In the genomic region with DNA sequence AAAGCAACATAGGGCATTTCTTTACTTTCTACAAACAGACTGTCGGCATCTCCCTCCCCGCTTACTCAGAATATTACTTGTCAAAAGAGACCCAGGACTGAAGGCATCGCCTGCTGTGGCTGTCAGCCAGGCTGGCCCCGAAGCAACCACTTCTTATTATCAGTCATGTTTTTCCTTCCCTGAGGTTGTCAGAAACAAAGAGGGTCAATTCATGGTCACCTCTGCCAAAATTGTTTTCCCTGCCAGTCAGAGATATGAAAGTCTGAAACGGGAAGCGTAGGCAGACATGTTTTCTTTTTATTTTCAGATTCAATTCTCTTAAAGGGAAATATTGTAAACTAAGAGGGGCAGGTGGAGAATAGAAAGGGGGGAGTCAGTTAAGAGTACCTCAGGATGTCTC, we compare ENCODE assay signal across 25 mouse cellular contexts.
DNase-seq lines count a peak whose midpoint lies in the region; ATAC-seq and TF ChIP-seq lines count a peak whose summit lies in the region.
"Had no signal": no experiment of that assay in that cellular context is flagged by ENCODE, and none has a peak within 500 bp of the region (broad histone marks: within the 10 kb centered on the region; RNA-seq: fewer than 3 reads in every experiment).

No protein-coding gene starts in this region.

- intact Hi-C loops in heart, postnatal 10 days (cut with DNase I), result no loop called here

- H3K9ac ChIP-seq in lung, embryonic 16.5 days (ENCODE audit: low read length), result no peak overlapping the region
- H3K9ac ChIP-seq in lung, postnatal 0 days (replicated peaks; ENCODE audit: low read depth), result no peak overlapping the region
- H3K9ac ChIP-seq: forebrain, embryonic 15.5 days; kidney, embryonic 15.5 days; limb, embryonic 12.5 days; liver, embryonic 13.5 days; midbrain, embryonic 13.5 days; neural tube, embryonic 15.5 days had no signal

- no peak overlapping the region for H3K4me3 ChIP-seq in heart, embryonic 10.5 days
- H3K4me3 ChIP-seq in lung, embryonic 16.5 days (ENCODE audit: low read length), result no peak overlapping the region
- no peak overlapping the region for H3K4me3 ChIP-seq in lung, postnatal 0 days (ENCODE audit: low read depth, low read length)
- H3K4me3 ChIP-seq: forebrain, embryonic 15.5 days; hindbrain, embryonic 10.5 days; kidney, embryonic 15.5 days; limb, embryonic 12.5 days; liver, embryonic 13.5 days; midbrain, embryonic 13.5 days; neural tube, embryonic 15.5 days had no signal

- no peak overlapping the region for H3K27ac ChIP-seq in heart, embryonic 10.5 days
- H3K27ac ChIP-seq in lung, embryonic 16.5 days (ENCODE audit: low read length), result peak overlapping the region; percentile 49; the same call in 1 of the 2 replicates
- no peak overlapping the region for H3K27ac ChIP-seq in lung, postnatal 0 days (ENCODE audit: low read length)
- H3K27ac ChIP-seq: forebrain, embryonic 15.5 days; hindbrain, embryonic 10.5 days; hindbrain, postnatal 0 days; kidney, embryonic 15.5 days; limb, embryonic 12.5 days; liver, embryonic 13.5 days; midbrain, embryonic 13.5 days; neural tube, embryonic 15.5 days; stomach, postnatal 0 days had no signal

- peak; percentile 54 for DNase-seq in heart, adult 11 months
- no peak for DNase-seq in heart, embryonic 10.5 days (ENCODE audit: low spot score)
- no peak for DNase-seq in lung, postnatal 0 days (ENCODE audit: low spot score)
- DNase-seq in Muller cell, postnatal 12 days (ENCODE audit: inconsistent ontology term), result peak; percentile 26
- DNase-seq in heart, postnatal 10 days, result peak; percentile 21
- no peak for DNase-seq in layer of hippocampus, adult 8-10 months (ENCODE audit: low spot score in 2 of 2)
- DNase-seq in B cell, adult 2 months, result no peak
- DNase-seq: adrenal gland, postnatal 10 days; cerebellum, postnatal 10 days; embryo, embryonic 11 days; gastrocnemius, postnatal 36 days; liver, embryonic 13.5 days; right cerebral cortex, postnatal 4 days had no signal

- no peaks in the 10 kb centered on the region for H3K36me3 ChIP-seq in heart, embryonic 10.5 days
- no peaks in the 10 kb centered on the region for H3K36me3 ChIP-seq in lung, embryonic 16.5 days (ENCODE audit: control insufficient read depth, insufficient read depth, low read length)
- H3K36me3 ChIP-seq in lung, postnatal 0 days (ENCODE audit: insufficient read depth, low read length), result no peaks in the 10 kb centered on the region
- H3K36me3 ChIP-seq: forebrain, embryonic 15.5 days; hindbrain, embryonic 10.5 days; kidney, embryonic 15.5 days; limb, embryonic 12.5 days; liver, embryonic 13.5 days; midbrain, embryonic 13.5 days; neural tube, embryonic 15.5 days had no signal

- H3K27me3 ChIP-seq in heart, embryonic 10.5 days (ENCODE audit: insufficient read depth, poor library complexity, severe bottlenecking), result no peaks in the 10 kb centered on the region
- H3K27me3 ChIP-seq in lung, embryonic 16.5 days (ENCODE audit: control insufficient read depth, insufficient read depth, low read depth, low read length), result no peaks in the 10 kb centered on the region
- no peaks in the 10 kb centered on the region for H3K27me3 ChIP-seq in lung, postnatal 0 days (replicated peaks; ENCODE audit: insufficient read depth, low read length)
- H3K27me3 ChIP-seq: forebrain, embryonic 15.5 days; kidney, embryonic 15.5 days; limb, embryonic 12.5 days; liver, embryonic 13.5 days; midbrain, embryonic 13.5 days; neural tube, embryonic 15.5 days had no signal

- ATAC-seq in lung, embryonic 16.5 days (ENCODE audit: low read depth), result peak; percentile 15; the same call in 1 of the 2 replicates
- no peak for ATAC-seq in lung, postnatal 0 days
- ATAC-seq: activated CD4-positive, CD25-positive, alpha-beta regulatory T cell, adult 4 months; CD4-positive, CD25-positive, alpha-beta regulatory T cell, adult 4 months; forebrain, embryonic 15.5 days; hindbrain, postnatal 0 days; intestine, postnatal 0 days; midbrain, embryonic 13.5 days had no signal

- no peak for TF ChIP-seq EP300 in lung, postnatal 0 days (IDR thresholded peaks at IDR 0.05)

- no peak overlapping the region for H3K4me2 ChIP-seq in lung, embryonic 16.5 days (ENCODE audit: low read depth, low read length)
- no peak overlapping the region for H3K4me2 ChIP-seq in lung, postnatal 0 days (replicated peaks; ENCODE audit: low read depth, low read length)
- H3K4me2 ChIP-seq: forebrain, embryonic 15.5 days; kidney, embryonic 15.5 days; limb, embryonic 12.5 days; liver, embryonic 13.5 days; midbrain, embryonic 13.5 days; neural tube, embryonic 15.5 days had no signal

- TF ChIP-seq CTCF in lung, postnatal 0 days (IDR thresholded peaks at IDR 0.05), result no peak

- peaks cover 7% of the 10 kb centered on the region for H3K4me1 ChIP-seq in heart, embryonic 10.5 days
- no peaks in the 10 kb centered on the region for H3K4me1 ChIP-seq in lung, embryonic 16.5 days (replicated peaks; ENCODE audit: control insufficient read depth, insufficient read depth, low read length)
- no peaks in the 10 kb centered on the region for H3K4me1 ChIP-seq in lung, postnatal 0 days (ENCODE audit: insufficient read depth, low read depth, low read length)
- H3K4me1 ChIP-seq: forebrain, embryonic 15.5 days; hindbrain, embryonic 10.5 days; kidney, embryonic 15.5 days; limb, embryonic 12.5 days; liver, embryonic 13.5 days; midbrain, embryonic 13.5 days; neural tube, embryonic 15.5 days had no signal

- no peaks in the 10 kb centered on the region for H3K9me3 ChIP-seq in heart, embryonic 10.5 days
- no peaks in the 10 kb centered on the region for H3K9me3 ChIP-seq in lung, embryonic 16.5 days (ENCODE audit: control insufficient read depth, low read length)
- H3K9me3 ChIP-seq in lung, postnatal 0 days (ENCODE audit: low read length), result no peaks in the 10 kb centered on the region
- H3K9me3 ChIP-seq: forebrain, embryonic 15.5 days; hindbrain, embryonic 10.5 days; kidney, embryonic 15.5 days; limb, embryonic 12.5 days; liver, embryonic 13.5 days; midbrain, embryonic 13.5 days; neural tube, embryonic 15.5 days had no signal

- 37% methylated on average over 6 of the region's 6 CpGs for WGBS in heart, embryonic 10.5 days
- WGBS in lung, embryonic 16.5 days, result 29% methylated on average over 6 of the region's 6 CpGs
- 40% methylated on average over 6 of the region's 6 CpGs for WGBS in lung, postnatal 0 days

Comparison
In these comparisons a context has a peak if more than half of its experiments do, and no peak if none do; other contexts are left out.
1. DNase-seq: peak in heart, adult 11 months (single experiment), Muller cell, postnatal 12 days (single experiment) and heart, postnatal 10 days (2 of 2); none in heart, embryonic 10.5 days (single experiment), lung, postnatal 0 days (single experiment), layer of hippocampus, adult 8-10 months (0 of 2) and B cell, adult 2 months (0 of 2).